Mouse (Mus musculus): ENCODE measurements around the gene Rarg. TPM values are rescaled to one million over a fixed set of nuclear protein-coding genes. Genes with fewer than 3 reads are reported as not detected.

The Rarg gene
- polyA plus RNA-seq, 1 experiment from 2014 or later = 8.9 TPM

GRCm38 (mm10) chr15:102192271-102192812, 65.0 kb downstream of the Rarg start:
- Histone ChIP-seq H3K27me3 (ENCODE audit: control insufficient read depth, insufficient read depth, low read length) (no peaks in the 10 kb centered on the region), H3K9ac (ENCODE audit: low read length) (no peak overlapping the region), H3K4me2 (ENCODE audit: low read depth, low read length) (no peak overlapping the region), H3K9me3 (replicated peaks; ENCODE audit: control insufficient read depth, low read length) (no peaks in the 10 kb centered on the region), H3K36me3 (ENCODE audit: control insufficient read depth, insufficient read depth) (no peaks in the 10 kb centered on the region), H3K4me1 (ENCODE audit: control insufficient read depth, insufficient read depth, low read length) (no peaks in the 10 kb centered on the region), H3K27ac (ENCODE audit: low read length) (no peak overlapping the region), H3K4me3 (ENCODE audit: low read length) (no peak overlapping the region)
- no peak for ATAC-seq (replicated peaks; ENCODE audit: extremely low read depth, insufficient read depth, low FRiP score)
- 53% methylated on average over 7 of the region's 7 CpGs for WGBS

- Histone ChIP-seq H3K9me3 (replicated peaks; ENCODE audit: control insufficient read depth, low read length) (no peaks in the 10 kb centered on the region), H3K27me3 (ENCODE audit: control insufficient read depth, insufficient read depth, low read length) (no peaks in the 10 kb centered on the region), H3K9ac (ENCODE audit: low read length) (no peak overlapping the region), H3K36me3 (ENCODE audit: control insufficient read depth, insufficient read depth) (no peaks in the 10 kb centered on the region), H3K4me1 (ENCODE audit: control insufficient read depth, insufficient read depth, low read length) (no peaks in the 10 kb centered on the region), H3K4me2 (ENCODE audit: low read depth, low read length) (no peak overlapping the region), H3K4me3 (ENCODE audit: low read length) (no peak overlapping the region), H3K27ac (ENCODE audit: low read length) (no peak overlapping the region)
- 69% methylated on average over 7 of the region's 7 CpGs for WGBS
- no peak for ATAC-seq (replicated peaks; ENCODE audit: extremely low read depth, insufficient read depth, low FRiP score)
Measured at GRCm38 (mm10) chr15:102191699-102192098, 65.6 kb downstream of the Rarg start.

GRCm38 (mm10) chr15:102188883-102189282, 68.4 kb downstream of the Rarg start:
- Histone ChIP-seq H3K9ac (ENCODE audit: low read length) (no peak overlapping the region), H3K27me3 (ENCODE audit: control insufficient read depth, insufficient read depth, low read length) (no peaks in the 10 kb centered on the region), H3K9me3 (replicated peaks; ENCODE audit: control insufficient read depth, low read length) (no peaks in the 10 kb centered on the region), H3K36me3 (ENCODE audit: control insufficient read depth, insufficient read depth) (no peaks in the 10 kb centered on the region; the same call in 1 of the 2 replicates), H3K4me1 (ENCODE audit: control insufficient read depth, insufficient read depth, low read length) (no peaks in the 10 kb centered on the region), H3K4me2 (ENCODE audit: low read depth, low read length) (no peak overlapping the region), H3K4me3 (ENCODE audit: low read length) (no peak overlapping the region), H3K27ac (ENCODE audit: low read length) (no peak overlapping the region)
- no peak for ATAC-seq (replicated peaks; ENCODE audit: extremely low read depth, insufficient read depth, low FRiP score)
- WGBS = 69% methylated on average over 6 of the region's 6 CpGs

GRCm38 (mm10) chr15:102188096-102188495, 69.2 kb downstream of the Rarg start:
- Histone ChIP-seq H3K9ac (ENCODE audit: low read length) (no peak overlapping the region), H3K27ac (ENCODE audit: low read length) (no peak overlapping the region), H3K4me2 (ENCODE audit: low read depth, low read length) (no peak overlapping the region), H3K27me3 (ENCODE audit: control insufficient read depth, insufficient read depth, low read length) (no peaks in the 10 kb centered on the region), H3K36me3 (ENCODE audit: control insufficient read depth, insufficient read depth) (no peaks in the 10 kb centered on the region; the same call in 1 of the 2 replicates), H3K9me3 (replicated peaks; ENCODE audit: control insufficient read depth, low read length) (no peaks in the 10 kb centered on the region), H3K4me1 (ENCODE audit: control insufficient read depth, insufficient read depth, low read length) (no peaks in the 10 kb centered on the region), H3K4me3 (ENCODE audit: low read length) (no peak overlapping the region)
- WGBS = 74% methylated on average over 10 of the region's 10 CpGs
- no peak; the same call in 1 of the 2 replicates for ATAC-seq (replicated peaks; ENCODE audit: extremely low read depth, insufficient read depth, low FRiP score)

GRCm38 (mm10) chr15:102186239-102186638, 71.1 kb downstream of the Rarg start:
- no peak overlapping the region for H3K9ac ChIP-seq (ENCODE audit: low read length)

More at GRCm38 (mm10) chr15:102186239-102186638, 71.1 kb downstream of the Rarg start:
- Histone ChIP-seq H3K27me3 (ENCODE audit: control insufficient read depth, insufficient read depth, low read length) (no peaks in the 10 kb centered on the region), H3K4me3 (ENCODE audit: low read length) (no peak overlapping the region), H3K27ac (ENCODE audit: low read length) (no peak overlapping the region), H3K4me2 (ENCODE audit: low read depth, low read length) (no peak overlapping the region), H3K4me1 (ENCODE audit: control insufficient read depth, insufficient read depth, low read length) (no peaks in the 10 kb centered on the region), H3K9me3 (replicated peaks; ENCODE audit: control insufficient read depth, low read length) (no peaks in the 10 kb centered on the region), H3K36me3 (ENCODE audit: control insufficient read depth, insufficient read depth) (no peaks in the 10 kb centered on the region; the same call in 1 of the 2 replicates)
- no peak for ATAC-seq (replicated peaks; ENCODE audit: extremely low read depth, insufficient read depth, low FRiP score)
- WGBS = 78% methylated on average over 11 of the region's 11 CpGs

Other genes with a start within 250 kb of the Rarg start
- gene Krt18, start 229.3 kb downstream of the Rarg start, polyA plus RNA-seq (2015; fragmentation: Nextera tagmentation; extraction: Ambion mirVana) = 127 and 215 TPM in 2 replicates
- gene Eif4b, start 183.7 kb downstream of the Rarg start, polyA plus RNA-seq (2015; fragmentation: Nextera tagmentation; extraction: Ambion mirVana) = 71.5 and 75.0 TPM in 2 replicates
- gene Tns2, start 157.1 kb downstream of the Rarg start, polyA plus RNA-seq (2015; fragmentation: Nextera tagmentation; extraction: Ambion mirVana) = 33.2 and 35.1 TPM in 2 replicates
- 19.8 and 21.8 TPM in 2 replicates for gene Spryd3, start 121.3 kb downstream of the Rarg start, polyA plus RNA-seq (2015; fragmentation: Nextera tagmentation; extraction: Ambion mirVana)
- gene Igfbp6, start 113.2 kb downstream of the Rarg start, polyA plus RNA-seq (2015; fragmentation: Nextera tagmentation; extraction: Ambion mirVana) = 11.9 and 15.0 TPM in 2 replicates
- 0.24 and 0.42 TPM in 2 replicates for gene Soat2, start 107.0 kb downstream of the Rarg start, polyA plus RNA-seq (2015; fragmentation: Nextera tagmentation; extraction: Ambion mirVana)
- gene Zfp740, start 54.3 kb downstream of the Rarg start, polyA plus RNA-seq (2015; fragmentation: Nextera tagmentation; extraction: Ambion mirVana) = 30.2 and 33.2 TPM in 2 replicates
- 38.3 and 43.7 TPM in 2 replicates for gene Csad, start 52.8 kb downstream of the Rarg start, polyA plus RNA-seq (2015; fragmentation: Nextera tagmentation; extraction: Ambion mirVana)
- gene Itgb7, start 25.6 kb downstream of the Rarg start, polyA plus RNA-seq (2015; fragmentation: Nextera tagmentation; extraction: Ambion mirVana) = 3.9 and 6.9 TPM in 2 replicates
- gene Gm9918, start 13.0 kb upstream of the Rarg start, polyA plus RNA-seq (2015; fragmentation: Nextera tagmentation; extraction: Ambion mirVana) = 0.11 and 0.12 TPM in 2 replicates
- gene Mfsd5, start 21.9 kb upstream of the Rarg start, polyA plus RNA-seq (2015; fragmentation: Nextera tagmentation; extraction: Ambion mirVana) = 43.8 and 49.4 TPM in 2 replicates
- gene Espl1, start 38.7 kb upstream of the Rarg start, polyA plus RNA-seq (2015; fragmentation: Nextera tagmentation; extraction: Ambion mirVana) = 18.2 and 21.1 TPM in 2 replicates
- gene Pfdn5, start 68.6 kb upstream of the Rarg start, polyA plus RNA-seq (2015; fragmentation: Nextera tagmentation; extraction: Ambion mirVana) = 274 and 277 TPM in 2 replicates
- gene Myg1, start 74.2 kb upstream of the Rarg start, polyA plus RNA-seq (2015; fragmentation: Nextera tagmentation; extraction: Ambion mirVana) = 56.6 and 67.9 TPM in 2 replicates
- gene Aaas, start 93.3 kb upstream of the Rarg start, polyA plus RNA-seq (2015; fragmentation: Nextera tagmentation; extraction: Ambion mirVana) = 49.3 and 55.6 TPM in 2 replicates
- 0.11 and 0.20 TPM in 2 replicates for gene Sp7, start 109.7 kb upstream of the Rarg start, polyA plus RNA-seq (2015; fragmentation: Nextera tagmentation; extraction: Ambion mirVana)
- gene Sp1, start 148.6 kb upstream of the Rarg start, polyA plus RNA-seq (2015; fragmentation: Nextera tagmentation; extraction: Ambion mirVana) = 5.0 and 5.5 TPM in 2 replicates
- 6.6 and 7.6 TPM in 2 replicates for gene Amhr2, start 187.8 kb upstream of the Rarg start, polyA plus RNA-seq (2015; fragmentation: Nextera tagmentation; extraction: Ambion mirVana)
- gene Prr13, start 201.5 kb upstream of the Rarg start, polyA plus RNA-seq (2015; fragmentation: Nextera tagmentation; extraction: Ambion mirVana) = 86.7 and 92.2 TPM in 2 replicates
- 136 and 140 TPM in 2 replicates for gene Pcbp2, start 213.0 kb upstream of the Rarg start, polyA plus RNA-seq (2015; fragmentation: Nextera tagmentation; extraction: Ambion mirVana)
- gene Gm10337, start 246.2 kb upstream of the Rarg start, polyA plus RNA-seq (2015; fragmentation: Nextera tagmentation; extraction: Ambion mirVana) = 4.1 TPM in 1 of 2 replicates, not detected in the other